Mouse (Mus musculus) liver, postnatal 0 days (tissue): ENCODE data around the gene Tbc1d14.

Source experiments
- CTCF ChIP-seq: sonication (generic); IDR thresholded peaks from 2 replicates; pipeline ENCODE4 v1.5.1; 2016; ENCODE audit warnings: antibody characterized with exemption, low read depth
- EP300 ChIP-seq: IDR thresholded peaks from 2 replicates; pipeline ENCODE4 v1.6.1; 2016; ENCODE audit warnings: antibody characterized with exemption, low read depth, mild to moderate bottlenecking

DNA sequence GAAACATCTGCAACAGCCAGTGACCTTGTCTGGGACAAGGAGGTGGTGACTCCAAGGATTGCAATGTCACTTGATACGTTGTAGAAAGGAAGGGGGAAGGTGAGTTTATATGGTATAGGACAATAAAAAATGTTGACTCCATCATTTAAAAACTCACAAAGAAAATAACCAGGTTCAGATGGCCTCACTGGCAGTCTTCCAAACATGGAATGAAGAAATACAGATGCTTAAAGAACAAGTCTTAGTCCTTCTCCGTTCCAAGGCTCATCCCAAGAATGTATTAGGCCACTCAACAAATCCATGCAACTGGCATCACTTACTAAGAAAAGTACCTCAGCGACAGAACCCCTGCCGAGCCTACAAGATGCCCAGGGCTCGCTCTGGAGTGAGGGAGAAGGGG is 38.6 kb downstream of the Tbc1d14 start:
- TF ChIP-seq CTCF, result no peak
- TF ChIP-seq EP300, result no peak
